Mouse (Mus musculus): ENCODE measurements around the gene Adap2. TPM values are rescaled to one million over a fixed set of nuclear protein-coding genes. Genes with fewer than 3 reads are reported as not detected.
A peak's percentile ranks its signal among the peaks of the same experiment; 100 is the strongest.

Adap2 gene
- polyA plus RNA-seq, 1 experiment, result 5.1 TPM

- Histone ChIP-seq H3K4me1 (replicated peaks; ENCODE audit: control insufficient read depth, insufficient read depth, low read length) (no peaks in the 10 kb centered on the region), H3K27me3 (ENCODE audit: control insufficient read depth, insufficient read depth, low read length) (no peaks in the 10 kb centered on the region), H3K4me3 (ENCODE audit: control insufficient read depth, insufficient read depth, low read length) (no peak overlapping the region), H3K36me3 (ENCODE audit: control insufficient read depth, insufficient read depth, low read length) (no peaks in the 10 kb centered on the region), H3K27ac (ENCODE audit: control insufficient read depth, insufficient read depth, low read length) (no peak overlapping the region)
- TF ChIP-seq POLR2A (IDR thresholded peaks at IDR 0.05; ENCODE audit: control insufficient read depth, extremely low read depth, insufficient read depth, low read length, poor library complexity) (no peak), CTCF (IDR thresholded peaks at IDR 0.05; ENCODE audit: borderline replicate concordance, control insufficient read depth, extremely low read depth, insufficient read depth, low read length, poor library complexity) (no peak)
- WGBS, result 88% methylated on average over 2 of the region's 2 CpGs
- no peak for DNase-seq
Measured at GRCm38 (mm10) chr11:80164224-80164623, 10.3 kb downstream of the Adap2 start.

GRCm38 (mm10) chr11:80168121-80168520 lies 14.2 kb downstream of the Adap2 start:
- H3K27me3 ChIP-seq (ENCODE audit: control insufficient read depth, insufficient read depth, low read length), result no peaks in the 10 kb centered on the region
- WGBS, result 83% methylated on average over 9 of the region's 9 CpGs
- H3K4me1 ChIP-seq (replicated peaks; ENCODE audit: control insufficient read depth, insufficient read depth, low read length), result no peaks in the 10 kb centered on the region
- no peak for TF ChIP-seq CTCF (IDR thresholded peaks at IDR 0.05; ENCODE audit: borderline replicate concordance, control insufficient read depth, extremely low read depth, insufficient read depth, low read length, poor library complexity)
- no peak for TF ChIP-seq POLR2A (IDR thresholded peaks at IDR 0.05; ENCODE audit: control insufficient read depth, extremely low read depth, insufficient read depth, low read length, poor library complexity)
- no peaks in the 10 kb centered on the region for H3K36me3 ChIP-seq (ENCODE audit: control insufficient read depth, insufficient read depth, low read length)
- H3K27ac ChIP-seq (ENCODE audit: control insufficient read depth, insufficient read depth, low read length), result 0 out of 2 replicates have a peak overlapping the region, but pooled peaks have one; percentile 21
- no peak for DNase-seq
- no peak overlapping the region for H3K4me3 ChIP-seq (ENCODE audit: control insufficient read depth, insufficient read depth, low read length)

GRCm38 (mm10) chr11:80168611-80169249 lies 14.8 kb downstream of the Adap2 start:
- DNase-seq, result no peak
- Histone ChIP-seq H3K27ac (ENCODE audit: control insufficient read depth, insufficient read depth, low read length) (no peak overlapping the region), H3K4me1 (replicated peaks; ENCODE audit: control insufficient read depth, insufficient read depth, low read length) (no peaks in the 10 kb centered on the region), H3K36me3 (ENCODE audit: control insufficient read depth, insufficient read depth, low read length) (no peaks in the 10 kb centered on the region), H3K4me3 (ENCODE audit: control insufficient read depth, insufficient read depth, low read length) (no peak overlapping the region), H3K27me3 (ENCODE audit: control insufficient read depth, insufficient read depth, low read length) (no peaks in the 10 kb centered on the region)
- no peak for TF ChIP-seq CTCF (IDR thresholded peaks at IDR 0.05; ENCODE audit: borderline replicate concordance, control insufficient read depth, extremely low read depth, insufficient read depth, low read length, poor library complexity)
- TF ChIP-seq POLR2A (IDR thresholded peaks at IDR 0.05; ENCODE audit: control insufficient read depth, extremely low read depth, insufficient read depth, low read length, poor library complexity), result no peak
- 87% methylated on average over 4 of the region's 4 CpGs for WGBS

GRCm38 (mm10) chr11:80169629-80170028 lies 15.7 kb downstream of the Adap2 start:
- TF ChIP-seq CTCF (IDR thresholded peaks at IDR 0.05; ENCODE audit: borderline replicate concordance, control insufficient read depth, extremely low read depth, insufficient read depth, low read length, poor library complexity) (no peak), POLR2A (IDR thresholded peaks at IDR 0.05; ENCODE audit: control insufficient read depth, extremely low read depth, insufficient read depth, low read length, poor library complexity) (no peak)
- Histone ChIP-seq H3K27ac (ENCODE audit: control insufficient read depth, insufficient read depth, low read length) (no peak overlapping the region), H3K36me3 (ENCODE audit: control insufficient read depth, insufficient read depth, low read length) (no peaks in the 10 kb centered on the region)

GRCm38 (mm10) chr11:80170351-80170750 lies 16.4 kb downstream of the Adap2 start:
- Histone ChIP-seq H3K27ac (ENCODE audit: control insufficient read depth, insufficient read depth, low read length) (no peak overlapping the region), H3K4me1 (replicated peaks; ENCODE audit: control insufficient read depth, insufficient read depth, low read length) (no peaks in the 10 kb centered on the region), H3K36me3 (ENCODE audit: control insufficient read depth, insufficient read depth, low read length) (no peaks in the 10 kb centered on the region), H3K4me3 (ENCODE audit: control insufficient read depth, insufficient read depth, low read length) (no peak overlapping the region), H3K27me3 (ENCODE audit: control insufficient read depth, insufficient read depth, low read length) (no peaks in the 10 kb centered on the region)
- 81% methylated on average over 5 of the region's 5 CpGs for WGBS
- no peak for DNase-seq
- TF ChIP-seq CTCF (IDR thresholded peaks at IDR 0.05; ENCODE audit: borderline replicate concordance, control insufficient read depth, extremely low read depth, insufficient read depth, low read length, poor library complexity) (no peak), POLR2A (IDR thresholded peaks at IDR 0.05; ENCODE audit: control insufficient read depth, extremely low read depth, insufficient read depth, low read length, poor library complexity) (no peak)

More at GRCm38 (mm10) chr11:80169629-80170028, 15.7 kb downstream of the Adap2 start:
- H3K4me1 ChIP-seq (replicated peaks; ENCODE audit: control insufficient read depth, insufficient read depth, low read length), result no peaks in the 10 kb centered on the region
- DNase-seq, result no peak
- no peaks in the 10 kb centered on the region for H3K27me3 ChIP-seq (ENCODE audit: control insufficient read depth, insufficient read depth, low read length)
- H3K4me3 ChIP-seq (ENCODE audit: control insufficient read depth, insufficient read depth, low read length), result no peak overlapping the region
- whole genome bisulfite sequencing, result 73% methylated on average over 3 of the region's 3 CpGs

- no peak overlapping the region for H3K4me3 ChIP-seq (ENCODE audit: control insufficient read depth, insufficient read depth, low read length)
- no peak for TF ChIP-seq CTCF (IDR thresholded peaks at IDR 0.05; ENCODE audit: borderline replicate concordance, control insufficient read depth, extremely low read depth, insufficient read depth, low read length, poor library complexity)
- TF ChIP-seq POLR2A (IDR thresholded peaks at IDR 0.05; ENCODE audit: control insufficient read depth, extremely low read depth, insufficient read depth, low read length, poor library complexity), result no peak
- H3K27me3 ChIP-seq (ENCODE audit: control insufficient read depth, insufficient read depth, low read length), result no peaks in the 10 kb centered on the region
- no peaks in the 10 kb centered on the region for H3K36me3 ChIP-seq (ENCODE audit: control insufficient read depth, insufficient read depth, low read length)
- DNase-seq, result no peak
- H3K4me1 ChIP-seq (replicated peaks; ENCODE audit: control insufficient read depth, insufficient read depth, low read length), result no peaks in the 10 kb centered on the region
- H3K27ac ChIP-seq (ENCODE audit: control insufficient read depth, insufficient read depth, low read length), result no peak overlapping the region
- 85% methylated on average over 4 of the region's 4 CpGs for WGBS
Measured at GRCm38 (mm10) chr11:80171884-80172283, 18.0 kb downstream of the Adap2 start.

Measured in thymus, adult 2 months (tissue).